Mouse (Mus musculus) liver, embryonic 14.5 days (tissue): ENCODE measurements around the gene Myo1a. TPM values are rescaled to one million over a fixed set of nuclear protein-coding genes. Genes with fewer than 3 reads are reported as not detected.

ENCODE experiments used
- ATAC-seq: fragments of 200-750 bp; cut with Nextera tagmentation; 2 replicates; pipeline ENCODE4 v1.8.0; 2017; ENCODE audit warnings: moderate number of reproducible peaks, mild to moderate bottlenecking, moderate library complexity; ENCODE audit not compliant: insufficient read depth
- DNase-seq, 3 experiments: peaks; one replicate each; pipeline ENCODE4 v3.0.0-alpha.2; 2012 to 2013; ENCODE audit warnings: low read depth in 3 of 3, low spot score in 3 of 3
- H3K27ac ChIP-seq: fragments of 300-500 bp; sonication (generic); 2 replicates; pipeline ENCODE4 v1.5.1; 2014; ENCODE audit warnings: moderate library complexity, mild to moderate bottlenecking, control low read depth, inconsistent platforms
- H3K27me3 ChIP-seq: fragments of 300-500 bp; sonication (generic); 2 replicates; pipeline ENCODE4 v1.6.1; 2014; ENCODE audit warnings: mild to moderate bottlenecking, low read length, moderate library complexity; ENCODE audit not compliant: control insufficient read depth, insufficient read depth
- H3K36me3 ChIP-seq: fragments of 300-500 bp; sonication (generic); replicated peaks from 2 replicates; pipeline ENCODE4 v1.6.1; 2014; ENCODE audit warnings: low read depth; ENCODE audit not compliant: control insufficient read depth, insufficient read depth
- H3K4me1 ChIP-seq, 2 experiments: fragments of 200-500 bp in 1 of 2; fragments of 300-500 bp in 1 of 2; sonication (generic) in 1 of 2; replicated peaks; 2 replicates each; pipeline ENCODE4 v1.6.1; 2012 to 2014; ENCODE audit warnings: antibody characterized with exemption in 1 of 2, inconsistent platforms in 1 of 2, low read length in 1 of 2; ENCODE audit not compliant: control insufficient read depth in 2 of 2, insufficient read depth in 2 of 2
- H3K4me2 ChIP-seq: fragments of 300-500 bp; sonication (generic); 2 replicates; pipeline ENCODE4 v1.6.1; 2014; ENCODE audit warnings: low read depth, mild to moderate bottlenecking, control low read depth, moderate library complexity
- H3K4me3 ChIP-seq, 2 experiments: fragments of 200-500 bp in 1 of 2; fragments of 300-500 bp in 1 of 2; sonication (generic) in 1 of 2; 2 replicates each; pipeline ENCODE4 v1.5.1; 2012 to 2014; ENCODE audit warnings: low read depth in 2 of 2, low read length in 2 of 2, mild to moderate bottlenecking in 2 of 2, control low read depth in 1 of 2, inconsistent platforms in 1 of 2, moderate library complexity in 1 of 2; ENCODE audit not compliant: insufficient read depth in 1 of 2
- H3K9ac ChIP-seq: fragments of 300-500 bp; sonication (generic); replicated peaks from 2 replicates; pipeline ENCODE4 v1.6.1; 2014; ENCODE audit warnings: mild to moderate bottlenecking, control low read depth, moderate library complexity
- H3K9me3 ChIP-seq: fragments of 300-500 bp; sonication (generic); 2 replicates; pipeline ENCODE4 v1.6.1; 2016; ENCODE audit warnings: low read length, mixed read lengths; ENCODE audit not compliant: control insufficient read depth
- CTCF ChIP-seq: IDR thresholded peaks from 2 replicates; pipeline ENCODE4 v1.5.1; 2016; ENCODE audit warnings: antibody characterized with exemption, low read depth, control low read depth
- EP300 ChIP-seq: IDR thresholded peaks from 2 replicates; pipeline ENCODE4 v1.6.1; 2016; ENCODE audit warnings: antibody characterized with exemption, low read depth
- WGBS: fragments of 180-500 bp; shearing (Covaris S2); extraction: QIAGEN DNeasy Blood & Tissue Kit; methylation state at CpG from one replicate; pipeline ENCODE4 v1.1.7; 2014; ENCODE audit not compliant: insufficient replicate concordance; 5-methylcytosine and 5-hydroxymethylcytosine counted together
- polyA plus RNA-seq, 2 experiments: library from polyadenylated mRNA; depleted of rRNA in 1 of 2; stranded (reverse) in 1 of 2; unstranded in 1 of 2; fragments of >200 nt; fragmentation: Nextera tagmentation in 1 of 2; extraction: Ambion mirVana in 1 of 2; gene quantifications; 2 replicates each; pipeline versions ENCODE4 v1.2.1 to v1.2.3; 2012 to 2014

Gene Myo1a
- polyA plus RNA-seq, 2 experiments = 0.06 to 0.30 TPM

DNA sequence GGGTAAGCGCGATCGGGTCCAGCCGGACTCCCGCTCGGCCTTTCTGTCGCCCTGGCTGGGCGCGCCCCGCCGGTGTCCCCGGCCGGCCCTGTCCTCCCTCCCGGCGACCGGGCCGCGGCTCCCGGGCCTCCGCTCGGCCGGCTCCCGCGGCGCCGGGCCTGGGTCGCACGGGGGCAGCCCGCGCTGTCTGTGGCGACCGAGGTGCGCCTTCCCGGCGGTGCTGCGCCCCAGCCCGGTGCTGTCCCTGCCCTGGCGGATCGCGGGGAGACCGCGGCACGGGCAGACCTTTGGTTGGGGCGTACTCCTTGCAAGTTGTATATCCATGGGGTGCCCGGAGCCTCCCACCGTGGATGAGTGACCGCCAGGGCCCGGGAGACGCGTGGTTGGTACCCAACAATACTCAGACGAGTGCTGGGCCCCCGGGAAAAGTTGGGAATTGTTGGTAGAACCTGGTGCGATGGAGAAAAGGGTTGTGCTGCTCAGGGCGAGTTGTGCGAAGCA, 34.7 kb downstream of the Myo1a start:
- Histone ChIP-seq H3K36me3 (peaks cover 22% of the 10 kb centered on the region), H3K9me3 (no peaks in the 10 kb centered on the region), H3K27me3 (no peaks in the 10 kb centered on the region), H3K4me1 (peaks cover 29 to 34% of the 10 kb centered on the region in 2 experiments), H3K9ac (peak overlapping the region; percentile 79), H3K4me3 (peak overlapping the region; percentile 72 to 82), H3K27ac (no peak overlapping the region; the same call in 1 of the 2 replicates), H3K4me2 (peak overlapping the region; percentile 75)
- under 1% methylated on average over 54 of the region's 55 CpGs for WGBS
- TF ChIP-seq CTCF = no peak
- no peak for TF ChIP-seq EP300
- ATAC-seq (peak; percentile 40), DNase-seq (no peak)

DNA sequence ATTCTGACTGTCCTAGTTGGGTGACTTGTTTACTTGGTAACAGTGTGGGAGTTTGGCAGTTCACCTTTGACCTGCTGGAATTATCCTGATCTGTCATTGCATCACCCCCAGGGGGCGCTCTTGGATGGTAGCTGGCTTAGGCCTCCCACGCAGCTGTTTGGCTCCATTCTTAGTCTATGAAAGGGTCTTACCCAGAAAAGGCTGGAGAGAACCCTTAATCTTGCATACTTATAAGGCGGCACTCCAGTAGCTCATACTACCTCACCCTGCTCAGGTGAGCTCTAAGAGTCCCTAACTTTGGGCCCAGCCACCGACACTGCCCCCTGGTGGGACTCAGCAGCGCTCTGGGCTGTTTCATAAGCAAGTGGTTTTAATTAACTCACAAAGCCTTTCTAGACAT, 39.7 kb downstream of the Myo1a start:
- H3K9me3 ChIP-seq = no peaks in the 10 kb centered on the region
- DNase-seq (no peak), ATAC-seq (no peak)
- WGBS = 75% methylated on average over 5 of the region's 5 CpGs
- H3K27me3 ChIP-seq = no peaks in the 10 kb centered on the region
- H3K27ac ChIP-seq = no peak overlapping the region
- H3K36me3 ChIP-seq = peaks cover 22% of the 10 kb centered on the region
- H3K9ac ChIP-seq = no peak overlapping the region
- no peak overlapping the region for H3K4me3 ChIP-seq
- H3K4me2 ChIP-seq = no peak overlapping the region
- TF ChIP-seq EP300 = no peak
- peak; percentile 79 for TF ChIP-seq CTCF
- H3K4me1 ChIP-seq = peaks cover 3 to 16% of the 10 kb centered on the region in 2 experiments

GRCm38 (mm10) chr10:127745886-127746285, 40.9 kb downstream of the Myo1a start:
- no peak overlapping the region for H3K9ac ChIP-seq
- H3K4me3 ChIP-seq = no peak overlapping the region
- H3K4me2 ChIP-seq = no peak overlapping the region
- WGBS = 55% methylated on average over 5 of the region's 5 CpGs
- TF ChIP-seq CTCF = no peak
- TF ChIP-seq EP300 = no peak
- H3K27me3 ChIP-seq = no peaks in the 10 kb centered on the region
- no peak for DNase-seq
- ATAC-seq = no peak
- H3K4me1 ChIP-seq = peaks cover 0 to 15% of the 10 kb centered on the region in 2 experiments; a peak in 1 of 4 replicates
- H3K9me3 ChIP-seq = no peaks in the 10 kb centered on the region
- H3K36me3 ChIP-seq = peaks cover 22% of the 10 kb centered on the region
- H3K27ac ChIP-seq = no peak overlapping the region

DNA sequence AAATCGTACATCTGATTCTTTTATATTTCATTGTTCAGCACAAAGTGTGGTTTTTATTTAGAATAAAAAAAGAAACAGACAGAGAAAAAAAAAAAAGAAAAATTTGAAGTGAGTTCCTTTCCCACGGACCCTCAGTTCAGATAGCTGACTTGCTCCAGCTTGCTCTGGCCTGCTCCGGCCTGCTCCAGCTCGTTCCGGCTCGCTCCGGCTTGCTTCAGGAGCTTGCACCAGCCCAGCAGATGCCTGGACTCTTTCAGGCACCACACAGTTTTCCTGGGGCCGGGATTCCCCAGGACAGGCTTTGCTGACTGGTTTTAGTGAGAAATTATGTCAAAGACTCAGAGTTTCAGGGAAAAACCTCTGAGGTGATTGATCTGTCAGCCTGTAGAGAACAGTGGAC, 42.3 kb downstream of the Myo1a start:
- Histone ChIP-seq H3K9ac (no peak overlapping the region), H3K36me3 (peaks cover 15% of the 10 kb centered on the region), H3K27ac (no peak overlapping the region), H3K4me2 (no peak overlapping the region), H3K4me1 (peaks cover 0 to 15% of the 10 kb centered on the region in 2 experiments; a peak in 1 of 4 replicates), H3K27me3 (no peaks in the 10 kb centered on the region), H3K9me3 (no peaks in the 10 kb centered on the region), H3K4me3 (no peak overlapping the region)
- DNase-seq (no peak), ATAC-seq (no peak)
- TF ChIP-seq CTCF (no peak), EP300 (no peak)
- WGBS = 73% methylated on average over 8 of the region's 8 CpGs

DNA sequence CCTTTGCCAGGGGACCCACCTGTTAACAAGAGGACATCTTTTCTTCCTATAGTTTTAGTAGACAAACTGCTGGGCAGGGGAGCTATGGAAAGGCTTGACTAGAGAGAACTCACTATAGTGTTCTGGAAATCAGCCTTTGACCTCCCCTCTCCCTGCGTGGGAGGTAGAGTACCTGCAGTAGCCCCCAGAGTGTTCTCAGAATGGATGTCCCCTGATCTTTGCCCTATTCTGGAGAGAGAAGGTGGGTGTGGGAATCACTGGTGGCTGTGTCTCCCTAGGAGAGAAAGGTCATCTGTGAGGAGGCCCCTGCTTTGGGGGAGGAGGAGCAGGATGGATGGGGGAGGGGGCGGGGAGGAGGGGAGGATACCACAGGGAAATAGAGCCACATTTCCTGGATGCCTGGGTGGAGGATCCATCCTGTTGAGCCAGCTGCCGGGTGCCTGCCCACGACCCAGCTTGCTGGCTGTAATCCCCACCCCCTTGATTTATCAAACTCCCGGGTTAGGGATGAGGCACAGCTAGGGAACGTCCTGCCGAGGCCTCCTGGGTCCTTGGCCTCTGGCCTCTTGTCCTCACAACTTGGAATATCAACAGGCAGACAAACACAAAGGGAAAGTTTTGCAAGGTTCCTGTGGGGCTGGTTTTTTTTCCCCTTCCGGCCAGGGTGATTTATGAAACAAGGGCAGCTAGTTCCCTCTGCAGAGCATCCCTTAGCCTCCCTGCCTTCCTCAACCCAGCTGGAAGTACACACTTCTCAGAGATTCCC, 44.1 kb downstream of the Myo1a start:
- DNase-seq (no peak), ATAC-seq (peak; percentile 50)
- WGBS = 21% methylated on average over 8 of the region's 8 CpGs
- TF ChIP-seq CTCF (no peak), EP300 (no peak)
- no peak overlapping the region for H3K27ac ChIP-seq
- H3K4me1 ChIP-seq = peaks cover 0 to 17% of the 10 kb centered on the region in 2 experiments; a peak in 1 of 4 replicates
- H3K27me3 ChIP-seq = no peaks in the 10 kb centered on the region
- no peaks in the 10 kb centered on the region for H3K9me3 ChIP-seq
- no peak overlapping the region for H3K4me3 ChIP-seq
- H3K36me3 ChIP-seq = peaks cover 2% of the 10 kb centered on the region
- H3K9ac ChIP-seq = no peak overlapping the region
- peak overlapping the region; percentile 23 for H3K4me2 ChIP-seq
